Mouse (Mus musculus) myocyte (in vitro differentiated cells): ENCODE data around the gene BC061237.
"Not testable (repeated sequence)": the region's sequence is repeated elsewhere in the genome, so short reads cannot be mapped to it uniquely, and the experiment has no call there.

ENCODE experiments used
- E2F4 ChIP-seq: IDR thresholded peaks from one replicate; pipeline ENCODE4 v1.6.1; 2011; ENCODE audit warnings: mild to moderate bottlenecking, control low read depth, moderate library complexity; ENCODE audit not compliant: insufficient read depth
- POLR2A ChIP-seq: IDR thresholded peaks from one replicate; pipeline ENCODE4 v1.6.1; 2011; ENCODE audit warnings: low read depth, mild to moderate bottlenecking, control low read depth, moderate library complexity; ENCODE audit not compliant: insufficient read length
- POLR2AphosphoS2 ChIP-seq: IDR thresholded peaks from one replicate; pipeline ENCODE4 v1.6.1; 2011; ENCODE audit warnings: low read depth, control low read depth; ENCODE audit not compliant: insufficient read length
- REST ChIP-seq: IDR thresholded peaks from one replicate; pipeline ENCODE4 v1.6.1; 2011; ENCODE audit warnings: mild to moderate bottlenecking, control low read depth, moderate library complexity; ENCODE audit not compliant: insufficient read depth, insufficient read length
- TCF12 ChIP-seq: IDR thresholded peaks from one replicate; pipeline ENCODE4 v1.6.1; 2011; ENCODE audit warnings: mild to moderate bottlenecking, control low read depth; ENCODE audit not compliant: poor library complexity, insufficient read depth, severe bottlenecking
- USF1 ChIP-seq: IDR thresholded peaks from one replicate; pipeline ENCODE4 v1.6.1; 2011; ENCODE audit warnings: low read depth, mild to moderate bottlenecking, control low read depth, moderate library complexity

GRCm38 (mm10) chr14:44492163-44492562 is at the start of gene BC061237:
- TF ChIP-seq POLR2A, POLR2AphosphoS2, TCF12, USF1, REST, E2F4: not testable (repeated sequence)
